Mouse (Mus musculus) limb, embryonic 12.5 days (tissue): ENCODE measurements around the gene Olfr728. TPM values are rescaled to one million over a fixed set of nuclear protein-coding genes. Genes with fewer than 3 reads are reported as not detected.

Source experiments
- ATAC-seq: fragments of 200-750 bp; cut with Nextera tagmentation; 2 replicates; pipeline ENCODE4 v1.8.0; 2017; ENCODE audit warnings: low read depth, moderate TSS enrichment; ENCODE audit not compliant: insufficient number of reproducible peaks, insufficient read depth, low FRiP score, low TSS enrichment
- H3K27ac ChIP-seq: fragments of 300-500 bp; sonication (generic); 2 replicates; pipeline ENCODE4 v1.5.1; 2016; ENCODE audit warnings: mild to moderate bottlenecking, moderate library complexity
- H3K27me3 ChIP-seq: fragments of 300-500 bp; sonication (generic); 2 replicates; pipeline ENCODE4 v1.6.1; 2016; ENCODE audit warnings: mild to moderate bottlenecking, moderate library complexity
- H3K36me3 ChIP-seq: fragments of 300-500 bp; sonication (generic); 2 replicates; pipeline ENCODE4 v1.6.1; 2016; ENCODE audit warnings: mild to moderate bottlenecking, moderate library complexity
- H3K4me1 ChIP-seq: fragments of 300-500 bp; sonication (generic); replicated peaks from 2 replicates; pipeline ENCODE4 v1.6.1; 2016
- H3K4me2 ChIP-seq: fragments of 300-500 bp; sonication (generic); 2 replicates; pipeline ENCODE4 v1.6.1; 2016; ENCODE audit warnings: mild to moderate bottlenecking, moderate library complexity
- H3K4me3 ChIP-seq: fragments of 300-500 bp; sonication (generic); replicated peaks from 2 replicates; pipeline ENCODE4 v1.5.1; 2016; ENCODE audit warnings: mild to moderate bottlenecking
- H3K9ac ChIP-seq: fragments of 300-500 bp; sonication (generic); replicated peaks from 2 replicates; pipeline ENCODE4 v1.6.1; 2016; ENCODE audit warnings: mild to moderate bottlenecking, moderate library complexity
- H3K9me3 ChIP-seq: fragments of 300-500 bp; sonication (generic); 2 replicates; pipeline ENCODE4 v1.6.1; 2016; ENCODE audit warnings: mild to moderate bottlenecking, moderate library complexity
- WGBS: fragments of 180-500 bp; shearing (Covaris S2); methylation state at CpG from one replicate; pipeline ENCODE4 v1.1.7; 2016; 5-methylcytosine and 5-hydroxymethylcytosine counted together
- polyA plus RNA-seq: library from polyadenylated mRNA; unstranded; fragments of >200 nt; fragmentation: Nextera tagmentation; extraction: Ambion mirVana; gene quantifications from 2 replicates; pipeline ENCODE4 v1.2.1, GENCODE M21; 2016

The Olfr728 gene
- polyA plus RNA-seq: not detected in 2 replicates

- no peak within 1 kb of the TSS for H3K9ac ChIP-seq
- ATAC-seq: no peak
- 79% methylated on average over 5 of the region's 5 CpGs for WGBS
Observed at GRCm38 (mm10) chr14:50142580-50142979, at the start of gene Olfr728. Gene Olfr728 (minus strand): TSS chr14:50142680.

GRCm38 (mm10) chr14:50188098-50188497 is 45.6 kb upstream of the Olfr728 start, which contains the start of gene Olfr730:
Gene Olfr730 (minus strand): TSS chr14:50188198.
- WGBS: 67% methylated on average over 1 of the region's 1 CpGs
- ATAC-seq: no peak

More at GRCm38 (mm10) chr14:50142580-50142979, at the start of gene Olfr728:
- H3K9me3 ChIP-seq: no peaks in the 10 kb centered on the region
- no peaks in the 10 kb centered on the region for H3K4me1 ChIP-seq
- H3K4me3 ChIP-seq: no peak within 1 kb of the TSS
- no peak within 1 kb of the TSS for H3K27ac ChIP-seq
- H3K4me2 ChIP-seq: no peak within 1 kb of the TSS
- H3K27me3 ChIP-seq: no peaks in the 10 kb centered on the region
- H3K36me3 ChIP-seq: no peaks in the 10 kb centered on the region

GRCm38 (mm10) chr14:50152810-50153209 is 10.3 kb upstream of the Olfr728 start, which contains the start of gene Olfr729:
Gene Olfr729 (minus strand): TSS chr14:50152910.
- H3K4me1 ChIP-seq: no peaks in the 10 kb centered on the region
- H3K27ac ChIP-seq: no peak within 1 kb of the TSS
- H3K9me3 ChIP-seq: no peaks in the 10 kb centered on the region
- no peaks in the 10 kb centered on the region for H3K27me3 ChIP-seq
- no peaks in the 10 kb centered on the region for H3K36me3 ChIP-seq
- H3K4me3 ChIP-seq: no peak within 1 kb of the TSS
- no peak within 1 kb of the TSS for H3K4me2 ChIP-seq
- ATAC-seq: no peak
- no peak within 1 kb of the TSS for H3K9ac ChIP-seq

More at GRCm38 (mm10) chr14:50188098-50188497, 45.6 kb upstream of the Olfr728 start, which contains the start of gene Olfr730:
- Histone ChIP-seq H3K9me3 (peaks cover 3% of the 10 kb centered on the region; the same call in 1 of the 2 replicates), H3K4me3 (no peak within 1 kb of the TSS), H3K27me3 (no peaks in the 10 kb centered on the region), H3K9ac (no peak within 1 kb of the TSS), H3K4me1 (no peaks in the 10 kb centered on the region), H3K27ac (no peak within 1 kb of the TSS), H3K4me2 (no peak within 1 kb of the TSS), H3K36me3 (no peaks in the 10 kb centered on the region)

- Histone ChIP-seq H3K27ac (no peak within 1 kb of the TSS), H3K9me3 (no peaks in the 10 kb centered on the region), H3K4me3 (no peak within 1 kb of the TSS), H3K9ac (no peak within 1 kb of the TSS), H3K4me2 (no peak within 1 kb of the TSS), H3K36me3 (no peaks in the 10 kb centered on the region), H3K4me1 (no peaks in the 10 kb centered on the region), H3K27me3 (no peaks in the 10 kb centered on the region)
- 88% methylated on average over 1 of the region's 1 CpGs for WGBS
- ATAC-seq: no peak
Observed at GRCm38 (mm10) chr14:50122886-50123285, 19.6 kb downstream of the Olfr728 start, which contains the start of gene Olfr727. Gene Olfr727 (plus strand): TSS chr14:50123186.

GRCm38 (mm10) chr14:50090853-50091252 is 51.6 kb downstream of the Olfr728 start, which contains the start of gene Olfr726:
Gene Olfr726 (minus strand): TSS chr14:50090953.
- Histone ChIP-seq H3K36me3 (no peaks in the 10 kb centered on the region), H3K9me3 (no peaks in the 10 kb centered on the region), H3K4me1 (no peaks in the 10 kb centered on the region), H3K27me3 (no peaks in the 10 kb centered on the region), H3K4me3 (no peak within 1 kb of the TSS), H3K4me2 (no peak within 1 kb of the TSS), H3K27ac (no peak within 1 kb of the TSS), H3K9ac (no peak within 1 kb of the TSS)
- WGBS: 77% methylated on average over 1 of the region's 1 CpGs
- no peak for ATAC-seq

Other genes with a start within 250 kb of the Olfr728 start
- gene Olfr722, start 240.7 kb downstream of the Olfr728 start, polyA plus RNA-seq: not detected in 2 replicates
- not detected in 2 replicates for gene Olfr723, start 210.9 kb downstream of the Olfr728 start, polyA plus RNA-seq
- not detected in 2 replicates for gene Olfr724, start 179.4 kb downstream of the Olfr728 start, polyA plus RNA-seq
- not detected in 2 replicates for gene Olfr725, start 102.3 kb downstream of the Olfr728 start, polyA plus RNA-seq
- not detected in 2 replicates for gene Olfr726, start 51.7 kb downstream of the Olfr728 start, polyA plus RNA-seq
- not detected in 2 replicates for gene Olfr727, start 19.5 kb downstream of the Olfr728 start, polyA plus RNA-seq
- gene Olfr729, start 10.2 kb upstream of the Olfr728 start, polyA plus RNA-seq: not detected in 2 replicates
- not detected in 2 replicates for gene Olfr730, start 45.5 kb upstream of the Olfr728 start, polyA plus RNA-seq
- gene Olfr731, start 99.2 kb upstream of the Olfr728 start, polyA plus RNA-seq: not detected in 2 replicates
- not detected in 2 replicates for gene Olfr732, start 141.5 kb upstream of the Olfr728 start, polyA plus RNA-seq
- gene Olfr733, start 158.8 kb upstream of the Olfr728 start, polyA plus RNA-seq: not detected in 2 replicates
- gene Olfr734, start 184.1 kb upstream of the Olfr728 start, polyA plus RNA-seq: not detected in 2 replicates
- not detected in 2 replicates for gene Olfr735, start 206.2 kb upstream of the Olfr728 start, polyA plus RNA-seq
- not detected in 2 replicates for gene Tlr11, start 215.2 kb upstream of the Olfr728 start, polyA plus RNA-seq
- gene Olfr736, start 238.5 kb upstream of the Olfr728 start, polyA plus RNA-seq: not detected in 2 replicates